Mouse (Mus musculus): Measurements from ENCODE around the gene 4931409K22Rik.
"Not testable (repeated sequence)": the region's sequence is repeated elsewhere in the genome, so short reads cannot be mapped to it uniquely, and the experiment has no call there.

4931409K22Rik gene

DNA sequence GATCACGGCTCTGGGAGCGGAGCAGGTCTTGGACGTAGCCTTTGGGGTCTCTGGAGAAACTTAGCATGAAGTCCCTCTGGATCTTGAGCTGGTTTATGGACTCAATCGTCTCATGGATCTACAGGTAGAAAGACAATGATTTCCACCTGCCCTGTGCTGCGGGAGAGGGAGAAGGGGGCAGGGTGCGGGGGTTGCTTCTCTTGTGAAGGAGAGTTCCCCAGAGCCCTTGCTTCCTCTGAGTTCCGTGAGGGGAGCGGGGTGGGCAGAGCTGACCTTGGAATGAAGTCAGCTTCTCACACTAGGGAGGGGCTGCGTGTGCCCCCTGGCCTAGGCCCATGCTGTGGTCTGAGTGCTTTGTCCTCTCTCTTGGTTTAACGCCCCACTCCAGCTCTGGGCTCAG, 36.6 kb upstream of the 4931409K22Rik start:
- DNase-seq (ENCODE audit: low spot score), result no peak

DNA sequence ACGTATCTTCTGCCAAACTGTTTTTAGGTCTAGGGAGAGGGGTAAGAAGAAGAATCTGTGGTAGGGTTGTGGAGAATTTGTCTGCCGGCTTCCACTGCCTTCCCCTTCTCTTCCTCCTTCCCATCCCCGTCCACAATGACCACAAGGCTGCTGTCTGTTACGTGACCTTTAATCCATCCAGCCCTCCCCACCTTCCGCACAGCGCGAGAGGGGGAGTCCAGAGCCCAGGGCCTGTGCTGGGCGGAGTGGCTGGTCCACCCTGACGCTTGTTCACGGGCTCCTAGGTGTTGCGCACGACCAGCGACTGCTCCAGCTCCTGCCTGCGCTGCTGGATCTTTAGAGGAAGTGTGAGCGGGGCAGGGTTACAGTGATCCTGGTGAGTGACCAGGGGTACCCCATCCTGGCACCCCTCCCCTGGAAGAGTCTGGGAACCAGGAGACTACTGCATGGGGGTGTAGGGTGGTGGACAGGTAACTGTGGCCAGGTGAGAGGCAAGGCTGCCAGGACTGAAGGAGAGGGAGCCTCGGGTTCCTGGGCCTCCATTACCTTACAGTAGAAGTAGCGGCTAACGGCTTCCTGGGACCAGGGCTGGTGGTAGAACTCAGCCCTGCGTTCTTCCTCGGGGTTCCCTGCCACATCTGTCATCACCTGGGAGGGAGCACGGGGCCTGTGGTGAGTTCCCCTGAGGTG, 36.0 kb upstream of the 4931409K22Rik start:
- DNase-seq (ENCODE audit: low spot score), result no peak

DNA sequence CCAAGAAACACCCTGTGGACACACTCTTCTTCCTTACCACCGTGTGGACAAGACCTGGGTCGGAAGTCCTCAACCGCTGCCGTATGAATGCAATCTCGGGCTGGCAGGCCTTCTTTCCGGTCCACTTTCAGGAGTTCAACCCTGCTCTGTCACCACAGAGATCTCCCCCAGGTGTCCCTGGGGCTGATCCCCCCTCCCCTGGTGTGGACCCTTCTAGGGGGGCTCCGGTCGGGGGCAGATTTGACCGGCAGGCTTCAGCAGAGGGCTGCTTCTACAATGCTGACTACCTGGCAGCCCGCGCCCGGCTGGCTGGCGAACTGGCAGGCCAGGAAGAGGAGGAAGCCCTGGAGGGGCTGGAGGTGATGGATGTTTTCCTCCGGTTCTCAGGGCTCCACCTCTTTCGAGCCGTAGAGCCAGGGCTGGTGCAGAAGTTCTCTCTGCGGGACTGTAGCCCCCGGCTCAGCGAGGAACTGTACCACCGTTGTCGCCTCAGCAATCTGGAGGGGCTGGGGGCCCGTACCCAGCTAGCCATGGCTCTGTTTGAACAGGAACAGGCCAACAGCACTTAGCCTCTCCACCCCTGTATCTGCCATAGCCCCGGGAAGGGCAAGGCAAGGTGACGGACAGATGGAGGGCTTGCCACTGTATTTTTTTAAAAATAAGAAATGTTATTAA, 35.3 kb upstream of the 4931409K22Rik start:
- DNase-seq (ENCODE audit: low spot score), result no peak

DNA sequence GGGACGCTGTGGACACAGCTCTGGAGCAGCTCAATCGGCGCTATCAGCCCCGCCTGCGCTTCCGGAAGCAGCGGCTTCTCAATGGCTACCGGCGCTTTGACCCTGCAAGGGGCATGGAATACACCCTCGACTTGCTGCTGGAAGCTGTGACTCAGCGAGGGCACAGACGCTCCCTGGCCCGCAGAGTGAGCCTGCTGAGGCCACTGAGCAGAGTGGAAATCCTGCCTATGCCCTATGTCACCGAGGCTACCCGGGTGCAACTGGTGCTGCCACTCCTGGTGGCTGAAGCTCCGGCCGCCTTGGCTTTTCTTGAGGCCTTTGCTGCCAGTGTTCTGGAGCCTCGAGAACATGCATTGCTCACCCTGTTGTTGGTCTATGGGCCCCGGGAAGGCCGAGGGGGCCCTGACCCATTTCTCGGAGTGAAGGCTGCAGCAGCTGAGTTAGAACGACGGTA, 34.7 kb upstream of the 4931409K22Rik start:
- no peak for DNase-seq (ENCODE audit: low spot score)

DNA sequence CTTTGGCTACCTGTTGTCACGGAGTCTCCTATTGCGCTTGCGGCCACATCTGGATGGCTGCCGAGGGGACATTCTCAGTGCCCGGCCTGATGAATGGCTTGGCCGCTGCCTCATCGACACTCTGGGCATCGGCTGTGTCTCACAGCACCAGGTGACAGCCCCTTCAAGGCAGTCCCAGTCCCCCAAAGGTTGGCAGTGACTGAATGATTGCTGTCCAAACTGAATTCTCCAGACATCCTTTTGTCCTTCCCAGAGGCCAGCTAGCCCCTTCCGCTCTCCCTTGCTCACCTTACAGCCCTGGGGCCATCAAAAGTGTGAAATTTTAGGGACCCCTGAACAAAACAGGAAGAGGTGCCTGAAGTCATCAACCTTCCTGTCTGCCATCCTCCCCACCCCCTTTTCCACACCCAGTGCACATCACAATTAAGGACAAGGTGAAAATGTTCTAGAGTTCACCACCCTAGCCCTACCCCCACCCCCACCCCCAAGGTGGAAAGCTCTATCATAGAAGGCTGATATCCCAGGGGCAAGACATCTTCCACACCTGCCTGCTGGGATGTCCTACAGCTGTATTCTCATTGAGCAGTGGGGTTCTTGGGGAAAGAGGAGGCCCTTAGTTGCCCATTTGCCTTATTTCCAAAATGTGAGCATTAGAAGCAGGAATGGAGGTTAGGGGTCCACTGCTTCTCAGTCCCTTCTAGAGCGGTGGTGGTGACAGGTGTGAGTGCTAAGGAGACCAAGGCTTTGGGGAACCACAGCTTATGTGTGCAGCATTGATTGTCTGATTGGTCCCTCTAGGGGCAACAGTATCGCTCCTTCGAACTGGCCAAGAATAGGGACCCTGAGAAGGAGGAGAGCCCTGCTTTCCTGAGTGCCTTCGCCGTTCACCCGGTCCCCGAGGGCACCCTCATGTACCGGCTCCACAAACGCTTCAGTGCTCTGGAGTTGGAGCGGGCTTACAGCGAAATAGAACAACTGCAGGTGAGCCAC, 33.2 kb upstream of the 4931409K22Rik start:
- no peak for DNase-seq (ENCODE audit: low spot score)

DNA sequence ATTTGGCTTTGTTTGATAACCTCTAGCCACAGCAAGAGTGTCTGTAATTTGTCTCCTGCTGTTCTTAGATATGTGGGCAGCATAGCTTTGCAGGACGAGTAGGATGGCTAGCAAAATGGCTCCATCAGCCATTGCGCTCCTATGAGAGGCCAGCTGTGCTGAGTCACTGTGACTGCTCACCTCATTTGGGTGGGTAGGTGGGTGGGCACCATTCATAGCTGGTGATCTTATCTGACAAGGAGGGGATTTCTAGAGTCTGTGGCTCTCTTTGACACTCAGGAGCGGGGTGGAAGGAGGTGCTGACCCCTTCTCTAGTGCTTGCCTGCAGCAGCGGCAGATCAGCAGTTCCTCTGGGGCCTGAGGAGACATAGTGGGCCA, 30.6 kb upstream of the 4931409K22Rik start:
- DNase-seq (ENCODE audit: low spot score), result no peak

DNA sequence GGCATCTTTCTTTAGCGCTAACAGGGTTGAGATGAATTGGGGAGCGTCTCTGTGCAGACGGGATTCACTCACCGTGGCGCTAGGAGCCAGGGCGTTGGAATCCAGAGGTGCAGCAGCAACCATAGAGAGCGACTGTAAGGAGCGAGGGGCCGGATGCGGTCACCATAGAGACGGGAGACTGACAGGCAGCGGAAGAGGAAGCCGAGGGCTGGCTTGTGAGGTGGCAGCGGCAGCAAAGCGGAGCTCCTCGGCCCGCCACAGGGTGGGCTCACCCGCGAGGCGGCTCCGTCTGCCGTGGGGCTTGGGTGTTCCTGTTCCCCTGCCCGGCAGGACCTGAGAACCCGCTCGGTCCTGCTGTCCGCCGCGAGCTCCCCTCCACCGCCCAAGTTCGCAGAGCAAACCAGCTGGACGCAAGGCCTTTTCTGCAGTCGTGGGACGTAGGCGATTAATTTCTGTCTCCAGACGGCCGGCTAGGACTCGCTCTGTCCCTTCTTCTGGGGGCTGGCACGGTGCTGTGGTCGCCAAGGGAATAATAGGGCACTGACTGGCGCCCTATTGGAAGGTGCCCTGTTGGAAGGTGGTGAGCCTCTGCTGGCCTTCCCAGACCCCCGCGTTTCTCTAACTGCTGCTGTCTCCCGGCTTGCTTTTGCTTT, 30.1 kb upstream of the 4931409K22Rik start, which contains the start of gene Chpf2:
Gene Chpf2, plus strand, starts transcription at position 195 of the 653 bp plus-strand sequence.
- peak; percentile 86 for DNase-seq (ENCODE audit: low spot score)

DNA sequence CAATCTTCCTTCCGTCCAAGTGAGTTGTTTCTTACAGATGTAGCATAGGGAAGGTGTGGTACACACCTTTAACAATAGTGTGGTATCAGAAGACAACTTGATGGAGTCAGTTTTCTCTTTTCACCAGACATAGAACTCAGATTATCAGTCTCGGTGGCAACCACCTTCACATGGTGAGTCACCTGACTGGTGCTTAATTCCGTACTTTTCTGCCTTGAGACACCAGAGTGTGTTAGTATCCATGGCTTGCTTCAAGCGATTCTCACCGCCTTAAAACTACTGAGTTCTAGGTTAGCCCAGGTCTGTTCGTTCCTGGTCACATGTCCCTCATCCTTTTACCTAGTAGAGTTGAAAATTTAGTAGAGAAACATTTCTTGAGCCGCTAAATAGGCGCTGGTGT, 29.5 kb upstream of the 4931409K22Rik start:
- no peak for DNase-seq (ENCODE audit: low spot score)

DNA sequence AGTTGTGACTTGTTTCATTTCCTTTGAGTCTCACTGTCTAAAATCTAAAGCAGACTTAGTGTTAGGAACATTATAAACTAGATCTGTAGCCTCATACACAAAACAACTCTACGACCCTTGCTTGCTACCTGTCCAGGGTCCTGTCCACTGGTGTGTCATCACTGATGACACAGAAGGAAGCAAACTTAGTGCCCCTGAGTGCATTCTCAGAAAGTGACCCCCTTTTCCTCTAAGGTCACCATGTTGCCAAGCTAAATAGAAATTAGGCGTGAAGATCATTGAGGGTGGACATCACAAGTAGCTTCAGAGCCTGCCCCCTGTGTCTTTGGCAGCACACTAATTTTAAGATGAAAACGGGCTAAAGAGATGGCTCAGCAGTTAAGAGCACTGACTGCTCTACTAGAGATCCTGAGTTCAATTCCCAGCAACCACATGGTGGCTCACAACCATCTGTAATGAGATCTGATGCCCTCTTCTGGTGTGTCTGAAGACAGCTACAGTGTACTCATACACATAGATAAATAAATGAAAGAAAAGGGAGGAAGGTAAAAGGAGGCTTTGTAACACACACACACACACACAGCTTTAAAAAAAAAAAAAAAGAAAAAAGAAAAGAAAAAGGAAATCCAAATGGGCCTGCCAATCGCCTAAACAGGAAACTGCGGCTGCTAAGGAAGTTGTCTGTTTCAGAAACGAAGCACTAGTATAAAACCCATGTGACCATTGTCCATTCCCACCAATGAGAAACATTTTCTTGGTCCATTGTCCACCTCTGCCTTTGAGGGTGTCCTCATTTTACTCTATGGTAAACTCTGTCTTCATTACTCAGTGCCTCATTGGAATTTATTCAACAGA, 21.7 kb upstream of the 4931409K22Rik start:
- DNase-seq (ENCODE audit: low spot score), result no peak

DNA sequence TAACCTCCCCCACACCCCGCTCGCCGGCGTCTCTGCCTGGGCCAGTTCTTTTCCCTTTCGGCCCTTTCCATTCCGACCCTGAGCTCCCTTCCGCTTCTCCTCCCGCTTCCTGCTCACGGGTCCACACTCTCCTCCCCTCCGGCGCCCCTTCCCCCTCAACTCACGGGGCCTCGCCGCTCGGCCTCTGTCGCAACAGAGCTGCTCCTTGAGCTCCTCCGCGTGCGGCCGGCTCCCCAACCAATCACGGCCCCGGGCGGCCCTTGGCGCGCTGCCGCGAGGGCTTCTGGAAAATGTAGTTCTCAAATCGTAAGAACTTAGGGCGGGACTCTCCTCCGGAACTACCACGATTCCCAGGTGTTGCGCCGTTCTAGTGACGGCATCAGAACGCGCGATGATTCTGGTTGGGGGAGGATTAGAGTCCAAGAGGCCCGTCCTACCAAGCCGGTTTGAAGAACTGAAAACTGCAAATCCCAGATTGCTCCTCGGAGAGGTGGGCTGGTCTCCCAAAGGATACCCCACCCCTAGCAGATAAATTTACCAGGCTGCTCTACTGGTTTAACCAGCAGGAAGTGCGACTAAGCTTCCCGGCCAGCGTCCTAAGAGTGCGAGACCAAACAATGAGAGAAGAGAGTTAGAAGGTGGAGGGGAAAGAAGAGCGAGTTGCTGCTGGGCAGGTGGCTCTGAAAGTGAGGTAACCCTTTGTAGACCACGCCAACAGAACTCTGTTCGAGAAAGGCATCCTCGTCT, 20.7 kb upstream of the 4931409K22Rik start, which contains the start of gene Abcf2:
Gene Abcf2, minus strand, starts transcription at position 285 of the 747 bp plus-strand sequence.
- peak; percentile 99 for DNase-seq (ENCODE audit: low spot score)

DNA sequence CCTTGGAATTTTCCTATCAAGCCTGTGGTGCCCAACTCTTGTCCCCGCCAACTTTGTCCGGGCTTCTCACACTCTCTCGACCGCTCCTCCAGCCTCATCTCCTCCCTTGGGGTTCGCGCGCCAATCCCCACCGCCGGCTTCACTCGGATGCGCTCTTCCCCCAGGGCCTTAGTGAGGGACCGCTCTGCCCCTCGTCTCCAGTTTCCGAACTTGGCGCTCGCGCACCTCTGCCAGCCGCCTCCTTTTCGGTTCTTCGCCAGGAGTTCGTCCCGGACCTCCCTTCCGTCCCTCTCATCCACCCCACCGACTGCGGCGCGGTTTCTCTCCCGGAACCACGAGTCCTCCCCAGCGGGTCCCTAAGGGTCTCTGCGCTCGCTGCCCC, 20.2 kb upstream of the 4931409K22Rik start:
- no peak for DNase-seq (ENCODE audit: low spot score)

DNA sequence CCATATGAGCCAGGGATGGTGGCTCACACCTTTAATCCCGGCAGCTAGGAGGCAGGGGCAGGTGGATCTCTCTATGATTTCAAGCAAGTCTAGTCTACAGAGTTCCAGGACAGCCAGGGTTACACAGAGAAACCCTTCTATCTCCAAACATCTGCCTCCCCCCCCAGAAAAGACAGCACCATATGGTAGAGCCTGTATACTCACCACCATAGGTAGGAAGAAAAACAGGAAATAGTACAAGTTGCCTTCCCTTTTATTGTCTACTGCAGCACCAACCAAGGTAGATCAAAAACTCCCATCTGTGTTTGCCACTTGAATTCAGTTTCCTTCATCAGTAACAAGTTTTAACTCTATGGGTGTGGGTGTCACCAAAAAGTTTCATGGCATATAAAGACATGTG, 19.3 kb upstream of the 4931409K22Rik start:
- no peak for DNase-seq (ENCODE audit: low spot score)

DNA sequence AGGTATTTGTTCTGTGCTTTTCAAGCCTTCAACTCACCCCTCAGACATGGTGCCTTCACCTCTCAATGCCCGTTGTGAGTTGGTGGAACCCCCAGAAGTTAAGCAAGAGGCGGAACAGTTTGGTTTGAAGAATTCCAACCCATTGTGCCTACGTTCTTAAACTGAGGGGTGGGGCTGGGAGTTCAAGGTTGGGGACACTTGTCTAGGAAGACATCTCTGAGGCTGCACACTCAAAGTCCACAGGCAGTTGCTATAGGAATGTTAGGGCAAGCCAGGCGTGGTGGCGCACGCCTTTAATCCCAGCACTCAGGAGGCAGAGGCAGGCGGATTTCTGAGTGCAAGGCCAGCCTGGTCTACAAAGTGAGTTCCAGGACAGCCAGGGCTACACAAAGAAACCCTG, 1.3 kb downstream of the 4931409K22Rik start:
- DNase-seq (ENCODE audit: low spot score), result not testable (repeated sequence)

DNA sequence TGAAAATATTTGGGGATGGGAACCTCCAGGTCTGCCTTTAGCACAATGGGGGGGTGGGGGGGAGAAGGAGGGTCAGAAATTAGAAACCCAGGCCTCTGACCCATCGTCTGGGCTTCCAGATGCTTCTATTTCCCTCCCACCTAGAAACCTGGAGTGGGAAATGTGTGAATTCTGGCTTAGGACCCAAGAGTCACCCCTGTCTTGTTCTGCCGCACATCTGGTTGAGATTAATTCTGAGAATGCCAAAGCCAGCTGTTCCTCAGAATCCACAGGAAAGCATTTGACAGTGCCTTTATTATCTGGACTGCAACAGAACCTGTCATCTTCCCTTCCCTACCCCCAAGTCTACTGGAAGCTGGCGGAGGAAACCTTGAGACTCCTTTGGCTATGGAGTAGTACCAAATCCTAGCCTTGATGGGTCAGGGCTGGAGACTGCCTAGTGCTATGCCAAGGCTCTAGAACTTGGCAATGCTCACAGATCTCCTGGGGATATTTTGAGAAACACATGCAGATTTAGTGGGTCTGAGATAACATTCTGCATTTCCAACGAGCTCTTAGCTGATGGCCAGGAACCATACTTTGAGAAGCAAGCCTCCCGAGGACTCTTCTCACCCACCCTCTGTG, 2.9 kb downstream of the 4931409K22Rik start:
- no peak for DNase-seq (ENCODE audit: low spot score)

DNA sequence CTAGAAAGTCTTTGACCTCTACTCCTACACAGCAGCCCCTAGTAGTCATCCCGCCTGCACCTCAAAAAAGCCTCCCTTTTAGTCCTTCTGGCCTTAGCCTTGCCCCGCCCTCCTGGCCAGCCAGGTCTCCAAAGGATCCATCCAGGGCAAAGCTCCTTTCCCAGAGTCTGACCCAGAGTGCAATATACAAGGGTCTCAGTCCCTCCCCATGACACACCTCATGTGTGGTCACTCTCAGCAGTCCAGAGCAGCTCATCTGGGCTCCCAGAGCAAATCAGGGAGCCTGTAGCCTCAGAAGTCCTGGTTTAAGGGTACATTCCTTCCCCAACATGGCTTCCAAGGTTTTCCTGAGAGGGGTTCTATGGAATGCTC, 5.3 kb downstream of the 4931409K22Rik start:
- DNase-seq (ENCODE audit: low spot score), result no peak

DNA sequence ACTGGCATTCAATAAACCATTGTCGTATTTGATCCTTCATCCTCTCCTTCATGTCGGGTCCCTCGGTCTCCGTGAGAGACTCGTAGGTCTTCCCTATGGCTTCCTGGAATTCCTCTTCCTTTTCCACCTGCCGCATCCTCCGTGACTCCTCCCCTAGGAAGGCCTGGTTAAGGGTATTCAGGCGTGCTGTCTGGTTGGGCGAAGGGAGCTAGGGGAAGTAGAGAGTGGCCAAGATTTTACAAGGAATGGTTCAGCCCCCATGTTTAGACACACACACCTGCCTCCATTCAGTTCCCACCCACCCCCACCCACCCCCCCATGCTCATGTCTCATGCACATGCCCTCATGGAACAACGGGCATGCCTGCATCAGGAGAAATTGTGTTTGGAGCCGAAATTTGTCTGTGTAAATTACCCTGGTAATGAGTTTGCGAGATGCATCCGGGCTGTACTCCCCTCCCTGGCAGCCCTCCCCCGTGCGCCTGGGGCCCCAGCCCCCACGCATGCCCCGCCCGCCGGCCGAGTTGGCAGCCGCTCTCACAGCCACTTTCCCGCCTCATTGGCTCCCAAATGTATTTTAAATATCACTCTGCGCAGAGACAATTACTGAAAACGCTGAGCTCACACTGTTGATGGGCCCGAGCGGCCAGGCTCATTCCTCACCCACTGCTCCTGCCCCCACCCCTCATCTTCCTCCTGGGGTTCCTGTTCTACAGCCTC, 5.9 kb downstream of the 4931409K22Rik start:
- DNase-seq (ENCODE audit: low spot score), result no peak

DNA sequence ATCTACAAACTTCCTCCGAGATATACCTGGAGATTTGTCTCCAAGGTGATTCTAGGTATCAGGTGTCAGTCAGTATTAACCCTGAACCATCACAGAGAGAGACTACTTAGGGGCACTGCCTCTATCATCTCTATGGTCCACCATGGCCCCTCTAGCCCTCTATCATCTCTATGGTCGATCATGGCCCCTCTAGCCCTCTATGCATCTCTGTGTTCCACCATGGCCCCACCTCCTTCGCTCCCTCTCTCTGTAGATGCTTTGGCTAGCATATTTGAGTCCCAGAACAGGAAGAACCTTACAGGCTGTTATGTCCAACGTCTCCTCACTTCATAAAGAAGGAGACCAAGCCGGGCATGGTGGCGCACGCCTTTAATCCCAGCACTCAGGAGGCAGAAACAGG, 14.0 kb downstream of the 4931409K22Rik start:
- DNase-seq (ENCODE audit: low spot score), result no peak

DNA sequence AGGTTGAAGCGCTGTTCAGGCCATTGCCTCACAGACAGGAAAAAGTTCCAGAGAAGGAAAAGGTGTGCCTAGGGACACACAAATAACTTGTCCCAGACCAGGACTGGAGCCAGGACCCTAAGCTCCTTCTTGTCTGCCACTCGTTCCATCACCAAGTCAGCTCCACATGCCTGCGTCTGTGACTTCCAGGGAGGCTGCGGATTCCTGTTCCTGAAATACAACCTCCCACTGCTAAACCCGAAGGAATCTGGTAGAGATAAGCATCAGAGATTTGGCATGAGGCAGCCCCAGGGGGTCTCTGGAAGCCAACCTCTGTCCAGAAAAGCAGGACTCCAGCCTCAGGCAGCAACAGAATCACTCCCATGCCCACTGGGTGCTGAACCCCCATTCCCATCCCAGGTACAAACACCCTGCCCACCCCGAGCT, 15.5 kb downstream of the 4931409K22Rik start:
- DNase-seq (ENCODE audit: low spot score), result no peak
